Mouse (Mus musculus) gastrocnemius, postnatal 25 days (tissue): ENCODE measurements around the gene Tcf7l2. TPM values are rescaled to one million over a fixed set of nuclear protein-coding genes. Genes with fewer than 3 reads are reported as not detected.
A peak's percentile ranks its signal among the peaks of the same experiment; 100 is the strongest.

ENCODE experiments used
- DNase-seq: peaks from one replicate; pipeline ENCODE4 v3.0.0; 2022
- total RNA-seq, 2 experiments: library from RNA; stranded (reverse); gene quantifications; 1 replicate in 1 of 2; 2 replicates in 1 of 2; pipeline ENCODE4 v1.2.3; 2021

Tcf7l2 gene
- total RNA-seq, 2 experiments from 2014 or later = 7.8 to 8.8 TPM

GRCm38 (mm10) chr19:55861746-55862145 lies 120.1 kb downstream of the Tcf7l2 start:
- DNase-seq = no peak

GRCm38 (mm10) chr19:55862559-55862958 lies 120.9 kb downstream of the Tcf7l2 start:
- no peak for DNase-seq

- DNase-seq = no peak
Observed at GRCm38 (mm10) chr19:55865049-55865448, 123.4 kb downstream of the Tcf7l2 start.

GRCm38 (mm10) chr19:55865774-55866578 lies 124.4 kb downstream of the Tcf7l2 start:
- no peak for DNase-seq

GRCm38 (mm10) chr19:55867255-55867654 lies 125.6 kb downstream of the Tcf7l2 start:
- no peak for DNase-seq

- DNase-seq = no peak
Observed at GRCm38 (mm10) chr19:55867905-55868304, 126.3 kb downstream of the Tcf7l2 start.

- no peak for DNase-seq
Observed at GRCm38 (mm10) chr19:55868597-55868996, 127.0 kb downstream of the Tcf7l2 start.

GRCm38 (mm10) chr19:55870825-55871224 lies 129.2 kb downstream of the Tcf7l2 start:
- peak; percentile 23 for DNase-seq

GRCm38 (mm10) chr19:55871496-55871895 lies 129.9 kb downstream of the Tcf7l2 start:
- no peak for DNase-seq

GRCm38 (mm10) chr19:55873221-55873620 lies 131.6 kb downstream of the Tcf7l2 start:
- no peak for DNase-seq

- DNase-seq = peak; percentile 70
Observed at GRCm38 (mm10) chr19:55876501-55876900, 134.9 kb downstream of the Tcf7l2 start.

- peak; percentile 31 for DNase-seq
Observed at GRCm38 (mm10) chr19:55877404-55877915, 135.8 kb downstream of the Tcf7l2 start.

- peak; percentile 26 for DNase-seq
Observed at GRCm38 (mm10) chr19:55880664-55881359, 139.2 kb downstream of the Tcf7l2 start.

- DNase-seq = no peak
Observed at GRCm38 (mm10) chr19:55886536-55886935, 144.9 kb downstream of the Tcf7l2 start.

GRCm38 (mm10) chr19:55891692-55892183 lies 150.1 kb downstream of the Tcf7l2 start:
- no peak for DNase-seq

GRCm38 (mm10) chr19:55893557-55893956 lies 151.9 kb downstream of the Tcf7l2 start:
- no peak for DNase-seq

GRCm38 (mm10) chr19:55894396-55894795 lies 152.8 kb downstream of the Tcf7l2 start:
- no peak for DNase-seq

- DNase-seq = peak; percentile 59
Observed at GRCm38 (mm10) chr19:55895317-55895716, 153.7 kb downstream of the Tcf7l2 start.

- DNase-seq = no peak
Observed at GRCm38 (mm10) chr19:55895807-55896420, 154.3 kb downstream of the Tcf7l2 start.

- no peak for DNase-seq
Observed at GRCm38 (mm10) chr19:55896629-55897028, 155.0 kb downstream of the Tcf7l2 start.

GRCm38 (mm10) chr19:55902573-55903385 lies 161.2 kb downstream of the Tcf7l2 start:
- DNase-seq = no peak

GRCm38 (mm10) chr19:55909039-55909438 lies 167.4 kb downstream of the Tcf7l2 start:
- DNase-seq = no peak
